Mouse (Mus musculus) megakaryocyte, adult 5-6 weeks (primary cell): ENCODE measurements around the gene Evc. TPM values are rescaled to one million over a fixed set of nuclear protein-coding genes. Genes with fewer than 3 reads are reported as not detected.

ENCODE experiments used
- ATAC-seq: 2 replicates; pipeline ENCODE4 v1.8.0; 2016; ENCODE audit warnings: mild to moderate bottlenecking, inconsistent platforms; ENCODE audit not compliant: poor library complexity, severe bottlenecking
- total RNA-seq, 2 experiments: library from RNA; stranded (forward) in 1 of 2; stranded (reverse) in 1 of 2; fragments of 153-499, 151-499 nt in 1 of 2; fragments of 221-1000, 200-1000 nt in 1 of 2; gene quantifications; 2 replicates each; pipeline versions ENCODE4 v1.2.3 to v1.2.4; 2015 to 2017

Evc gene
- total RNA-seq, 2 experiments from 2014 or later, result not detected

GRCm38 (mm10) chr5:37312980-37313722 lies 23.5 kb downstream of the Evc start:
- ATAC-seq, result no peak

GRCm38 (mm10) chr5:37310026-37310425 lies 26.7 kb downstream of the Evc start:
- no peak for ATAC-seq

- ATAC-seq, result no peak
Observed at GRCm38 (mm10) chr5:37298370-37298769, 38.3 kb downstream of the Evc start.

GRCm38 (mm10) chr5:37296717-37297116 lies 40.0 kb downstream of the Evc start:
- no peak for ATAC-seq

- ATAC-seq, result no peak
Observed at GRCm38 (mm10) chr5:37290983-37291382, 45.7 kb downstream of the Evc start.

- no peak for ATAC-seq
Observed at GRCm38 (mm10) chr5:37289236-37289635, 47.5 kb downstream of the Evc start.

GRCm38 (mm10) chr5:37288374-37288773 lies 48.3 kb downstream of the Evc start:
- ATAC-seq, result no peak

- no peak for ATAC-seq
Observed at GRCm38 (mm10) chr5:37281021-37281420, 55.7 kb downstream of the Evc start.

GRCm38 (mm10) chr5:37263816-37264215 lies 72.9 kb downstream of the Evc start:
- no peak for ATAC-seq

- ATAC-seq, result no peak
Observed at GRCm38 (mm10) chr5:37261734-37262133, 75.0 kb downstream of the Evc start.

- ATAC-seq, result no peak
Observed at GRCm38 (mm10) chr5:37257243-37257642, 79.5 kb downstream of the Evc start.

- no peak for ATAC-seq
Observed at GRCm38 (mm10) chr5:37256823-37257222, 79.9 kb downstream of the Evc start.

- no peak for ATAC-seq
Observed at GRCm38 (mm10) chr5:37254523-37254922, 82.2 kb downstream of the Evc start.

GRCm38 (mm10) chr5:37252101-37252804 lies 84.4 kb downstream of the Evc start:
- ATAC-seq, result no peak

GRCm38 (mm10) chr5:37251596-37251995 lies 85.1 kb downstream of the Evc start:
- ATAC-seq, result no peak

- ATAC-seq, result no peak
Observed at GRCm38 (mm10) chr5:37248870-37249269, 87.8 kb downstream of the Evc start.

GRCm38 (mm10) chr5:37247456-37247855 lies 89.2 kb downstream of the Evc start:
- ATAC-seq, result no peak

- no peak for ATAC-seq
Observed at GRCm38 (mm10) chr5:37246138-37246910, 90.4 kb downstream of the Evc start.

- ATAC-seq, result no peak
Observed at GRCm38 (mm10) chr5:37245651-37246050, 91.0 kb downstream of the Evc start.

- no peak for ATAC-seq
Observed at GRCm38 (mm10) chr5:37244666-37245242, 91.9 kb downstream of the Evc start.

GRCm38 (mm10) chr5:37244161-37244560 lies 92.5 kb downstream of the Evc start:
- ATAC-seq, result no peak
